In the genomic region with DNA sequence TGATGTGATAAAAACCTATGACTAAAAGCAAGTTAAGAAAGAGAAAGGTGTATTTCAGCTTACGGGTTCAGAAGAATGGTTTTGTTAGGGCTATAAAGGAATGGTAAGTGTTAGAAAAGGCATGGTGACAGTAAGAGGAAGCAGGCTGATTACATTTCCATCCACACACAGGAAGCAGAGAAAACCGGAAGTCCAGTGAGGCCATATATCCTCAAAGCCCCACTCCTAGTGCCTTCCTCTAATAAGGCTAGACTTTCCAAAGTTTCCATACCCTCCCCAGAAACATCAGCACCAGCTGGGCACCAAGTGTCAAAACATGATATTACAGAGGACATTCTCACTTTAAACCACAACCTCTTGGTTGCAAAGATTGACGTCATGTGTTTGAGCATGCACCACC, we compare ENCODE assay signal across 26 mouse cellular contexts.
DNase-seq lines count a peak whose midpoint lies in the region; ATAC-seq and TF ChIP-seq lines count a peak whose summit lies in the region.
"Had no signal": no experiment of that assay in that cellular context is flagged by ENCODE, and none has a peak within 500 bp of the region (broad histone marks: within the 10 kb centered on the region; RNA-seq: fewer than 3 reads in every experiment).

No protein-coding gene starts in this region.

- H3K27ac ChIP-seq in CH12.LX (ENCODE audit: insufficient read depth, low read depth), result no peak overlapping the region
- peak overlapping the region; percentile 1; the same call in 1 of the 2 replicates for H3K27ac ChIP-seq in intestine, embryonic 16.5 days (ENCODE audit: low read length)
- no peak overlapping the region for H3K27ac ChIP-seq in hindbrain, embryonic 13.5 days
- H3K27ac ChIP-seq in forebrain, postnatal 0 days (ENCODE audit: low read depth, low read length), result no peak overlapping the region
- H3K27ac ChIP-seq: embryonic facial prominence, embryonic 13.5 days; embryonic facial prominence, embryonic 15.5 days; forebrain, embryonic 10.5 days; forebrain, embryonic 12.5 days had no signal

- TF ChIP-seq EP300 in CH12.LX (IDR thresholded peaks at IDR 0.05; ENCODE audit: low read length), result no peak

- TF ChIP-seq RAD21 in CH12.LX (IDR thresholded peaks at IDR 0.05; ENCODE audit: low read depth, low read length), result no peak

- no peaks in the 10 kb centered on the region for H3K79me2 ChIP-seq in CH12.LX (replicated peaks; ENCODE audit: control insufficient read depth, extremely low read depth, insufficient read depth, poor library complexity, severe bottlenecking)

- DNase-seq in 416B (ENCODE audit: low read depth) (peak; percentile 14), CH12.LX (ENCODE audit: extremely low read depth) (peak; percentile 4)
- no peak for DNase-seq in kidney, adult 18-20 months
- no peak for DNase-seq in forebrain, postnatal 0 days
- DNase-seq: adrenal gland, adult 2 months; adrenal gland, postnatal 10 days; adrenal gland, postnatal 25 days; B cell, adult 2 months; cerebellum, adult 11 months; cerebellum, adult 18-20 months; cerebellum, adult 8-10 months; cerebellum, adult 9-11 months; cerebellum, postnatal 14 days; cerebellum, postnatal 36 days; embryo, embryonic 11 days had no signal

- no peak for TF ChIP-seq CTCF in CH12.LX (conservative IDR thresholded peaks at IDR 0.05 in 1 of 2, IDR thresholded peaks at IDR 0.05 in 1 of 2; ENCODE audit: low read depth in 2 of 2, low read length in 2 of 2)
- TF ChIP-seq CTCF in forebrain, postnatal 0 days (IDR thresholded peaks at IDR 0.05; ENCODE audit: low read depth), result no peak

- no peak overlapping the region for H3K4me3 ChIP-seq in CH12.LX (replicated peaks in 1 of 3; ENCODE audit: low read depth in 2 of 3, low read length in 2 of 3, poor library complexity in 1 of 3)
- H3K4me3 ChIP-seq in intestine, embryonic 16.5 days (ENCODE audit: low read length), result no peak overlapping the region
- H3K4me3 ChIP-seq in hindbrain, embryonic 13.5 days, result no peak overlapping the region
- H3K4me3 ChIP-seq in forebrain, postnatal 0 days (ENCODE audit: low read depth, low read length), result no peak overlapping the region
- H3K4me3 ChIP-seq: embryonic facial prominence, embryonic 13.5 days; embryonic facial prominence, embryonic 15.5 days; erythroblast, embryonic 14.5 days; forebrain, embryonic 10.5 days; forebrain, embryonic 12.5 days had no signal

- H3K27me3 ChIP-seq in CH12.LX (replicated peaks), result no peaks in the 10 kb centered on the region
- no peaks in the 10 kb centered on the region for H3K27me3 ChIP-seq in intestine, embryonic 16.5 days (replicated peaks; ENCODE audit: control insufficient read depth, insufficient read depth, low read length)
- H3K27me3 ChIP-seq in hindbrain, embryonic 13.5 days, result no peaks in the 10 kb centered on the region
- H3K27me3 ChIP-seq in forebrain, postnatal 0 days (ENCODE audit: insufficient read depth, low read length), result no peaks in the 10 kb centered on the region
- H3K27me3 ChIP-seq: embryonic facial prominence, embryonic 13.5 days; embryonic facial prominence, embryonic 15.5 days; forebrain, embryonic 12.5 days had no signal

- WGBS in intestine, embryonic 16.5 days, result 74% methylated on average over 3 of the region's 3 CpGs
- WGBS in hindbrain, embryonic 13.5 days, result 91% methylated on average over 3 of the region's 3 CpGs
- WGBS in forebrain, postnatal 0 days, result 91% methylated on average over 3 of the region's 3 CpGs

- in situ Hi-C loops in CH12.LX (cut with MboI; ENCODE audit: low pct_ligation_motif_present, low pct_unique_long_range_greater_than_20kb, low sequenced_read_pairs), result no loop called here

- ATAC-seq in intestine, embryonic 16.5 days, result no peak
- ATAC-seq in megakaryocyte progenitor cell, adult 5-6 weeks (replicated peaks; ENCODE audit: poor library complexity), result peak; percentile 69
- no peak for ATAC-seq in hindbrain, embryonic 13.5 days (ENCODE audit: low FRiP score)
- no peak for ATAC-seq in forebrain, postnatal 0 days
- ATAC-seq: CD4-positive, CD25-positive, alpha-beta regulatory T cell, adult 4 months; forebrain, embryonic 14.5 days; forebrain, embryonic 16.5 days had no signal

- dilution Hi-C loops in CH12.LX (cut with MboI; ENCODE audit: extremely low pct_ligation_motif_present, extremely low pct_unique_long_range_greater_than_20kb, low sequenced_read_pairs), result no loop called here

- no peak overlapping the region for H3K4me2 ChIP-seq in CH12.LX (ENCODE audit: insufficient read depth, low read depth, poor library complexity, severe bottlenecking)
- H3K4me2 ChIP-seq in intestine, embryonic 16.5 days (ENCODE audit: low read depth, low read length), result no peak overlapping the region
- no peak overlapping the region for H3K4me2 ChIP-seq in hindbrain, embryonic 13.5 days
- no peak overlapping the region for H3K4me2 ChIP-seq in forebrain, postnatal 0 days (ENCODE audit: low read depth)
- H3K4me2 ChIP-seq: embryonic facial prominence, embryonic 13.5 days; embryonic facial prominence, embryonic 15.5 days; forebrain, embryonic 12.5 days had no signal

- TF ChIP-seq POLR2A in CH12.LX (IDR thresholded peaks at IDR 0.05; ENCODE audit: low read depth, low read length), result no peak

- H3K36me3 ChIP-seq in CH12.LX (replicated peaks in 1 of 2; ENCODE audit: control insufficient read depth in 1 of 2, insufficient read depth in 1 of 2, low read length in 1 of 2), result no peaks in the 10 kb centered on the region
- H3K36me3 ChIP-seq in intestine, embryonic 16.5 days (ENCODE audit: control insufficient read depth, insufficient read depth, low read length), result no peaks in the 10 kb centered on the region
- H3K36me3 ChIP-seq in hindbrain, embryonic 13.5 days, result no peaks in the 10 kb centered on the region
- no peaks in the 10 kb centered on the region for H3K36me3 ChIP-seq in forebrain, postnatal 0 days (ENCODE audit: insufficient read depth)
- H3K36me3 ChIP-seq: embryonic facial prominence, embryonic 13.5 days; embryonic facial prominence, embryonic 15.5 days; forebrain, embryonic 10.5 days; forebrain, embryonic 12.5 days had no signal

- H3K9ac ChIP-seq in CH12.LX (ENCODE audit: insufficient read depth, low read depth), result no peak overlapping the region
- no peak overlapping the region for H3K9ac ChIP-seq in intestine, embryonic 16.5 days (ENCODE audit: low read depth, low read length)
- no peak overlapping the region for H3K9ac ChIP-seq in hindbrain, embryonic 13.5 days
- no peak overlapping the region for H3K9ac ChIP-seq in forebrain, postnatal 0 days
- H3K9ac ChIP-seq: embryonic facial prominence, embryonic 13.5 days; embryonic facial prominence, embryonic 15.5 days; forebrain, embryonic 12.5 days had no signal

- H3K9me3 ChIP-seq in CH12.LX (replicated peaks; ENCODE audit: low read length), result no peaks in the 10 kb centered on the region
- no peaks in the 10 kb centered on the region for H3K9me3 ChIP-seq in intestine, embryonic 16.5 days (ENCODE audit: control insufficient read depth, low read length)
- H3K9me3 ChIP-seq in hindbrain, embryonic 13.5 days, result no peaks in the 10 kb centered on the region
- no peaks in the 10 kb centered on the region for H3K9me3 ChIP-seq in forebrain, postnatal 0 days (ENCODE audit: low read length)
- H3K9me3 ChIP-seq: embryonic facial prominence, embryonic 13.5 days; embryonic facial prominence, embryonic 15.5 days; forebrain, embryonic 10.5 days; forebrain, embryonic 12.5 days had no signal

- H3K4me1 ChIP-seq in CH12.LX (ENCODE audit: control insufficient read depth in 1 of 2, insufficient read depth in 2 of 2), result peaks cover 2 to 13% of the 10 kb centered on the region in 2 experiments; a peak in 2 of 4 replicates
- peaks cover 2% of the 10 kb centered on the region; the same call in 1 of the 2 replicates for H3K4me1 ChIP-seq in intestine, embryonic 16.5 days (ENCODE audit: control insufficient read depth, insufficient read depth, low read length)
- H3K4me1 ChIP-seq in hindbrain, embryonic 13.5 days (replicated peaks), result peaks cover 6% of the 10 kb centered on the region; the same call in 1 of the 2 replicates
- no peaks in the 10 kb centered on the region for H3K4me1 ChIP-seq in forebrain, postnatal 0 days (ENCODE audit: insufficient read depth)
- H3K4me1 ChIP-seq: embryonic facial prominence, embryonic 13.5 days; embryonic facial prominence, embryonic 15.5 days; forebrain, embryonic 10.5 days had no signal

TF ChIP-seq in CH12.LX, 34 proteins besides CTCF, POLR2A, EP300 and RAD21:
- TF ChIP-seq ELF1 (IDR thresholded peaks at IDR 0.05; ENCODE audit: low read depth, low read length), result 0 out of 2 replicates have a peak, but pooled peaks have one; percentile 18
- TF ChIP-seq KAT2A (IDR thresholded peaks at IDR 0.05; ENCODE audit: insufficient replicate concordance, low read length), result no peak

Comparison
In these comparisons a context has a peak if more than half of its experiments do, and no peak if none do; other contexts are left out.
1. DNase-seq: peak in 416B (single experiment) and CH12.LX (single experiment); none in kidney, adult 18-20 months (single experiment) and forebrain, postnatal 0 days (single experiment).